Mouse (Mus musculus): ENCODE results near the gene Sec61a2. TPM values are rescaled to one million over a fixed set of nuclear protein-coding genes. Genes with fewer than 3 reads are reported as not detected.

Sec61a2 gene
- total RNA-seq, 2 experiments from 2014 or later: 98.1 to 104 TPM

- TF ChIP-seq CTCF (IDR thresholded peaks at IDR 0.05): no peak
Measured at GRCm38 (mm10) chr2:5930291-5931054, 35.2 kb upstream of the Sec61a2 start.

GRCm38 (mm10) chr2:5929793-5930192 lies 34.6 kb upstream of the Sec61a2 start:
- intact Hi-C loops (cut with DNase I): no loop called here
- H3K27ac ChIP-seq: no peak overlapping the region
- TF ChIP-seq CTCF (IDR thresholded peaks at IDR 0.05): no peak
- no peak overlapping the region for H3K4me3 ChIP-seq
- no peak for DNase-seq (ENCODE audit: extremely low spot score in 1 of 2, low spot score in 2 of 2)

More at GRCm38 (mm10) chr2:5930291-5931054, 35.2 kb upstream of the Sec61a2 start:
- H3K4me3 ChIP-seq: no peak overlapping the region
- DNase-seq (ENCODE audit: extremely low spot score in 1 of 2, low spot score in 2 of 2): no peak
- no peak overlapping the region for H3K27ac ChIP-seq
- intact Hi-C loops (cut with DNase I): no loop called here

- DNase-seq (ENCODE audit: extremely low spot score in 1 of 2, low spot score in 2 of 2): no peak
- H3K27ac ChIP-seq: no peak overlapping the region
- no peak for TF ChIP-seq CTCF (IDR thresholded peaks at IDR 0.05)
- intact Hi-C loops (cut with DNase I): no loop called here
- no peak overlapping the region for H3K4me3 ChIP-seq
Measured at GRCm38 (mm10) chr2:5927481-5927880, 32.2 kb upstream of the Sec61a2 start.

- no peak for TF ChIP-seq CTCF (IDR thresholded peaks at IDR 0.05)
- intact Hi-C loops (cut with DNase I): no loop called here
- DNase-seq (ENCODE audit: extremely low spot score in 1 of 2, low spot score in 2 of 2): no peak
- H3K27ac ChIP-seq: no peak overlapping the region
- H3K4me3 ChIP-seq: no peak overlapping the region
Measured at GRCm38 (mm10) chr2:5923786-5924185, 28.6 kb upstream of the Sec61a2 start.

GRCm38 (mm10) chr2:5922823-5923222 lies 27.6 kb upstream of the Sec61a2 start:
- intact Hi-C loops (cut with DNase I): no loop called here
- TF ChIP-seq CTCF (IDR thresholded peaks at IDR 0.05): no peak
- Histone ChIP-seq H3K27ac (no peak overlapping the region), H3K4me3 (no peak overlapping the region)
- no peak for DNase-seq (ENCODE audit: extremely low spot score in 1 of 2, low spot score in 2 of 2)

GRCm38 (mm10) chr2:5911282-5911965 lies 16.2 kb upstream of the Sec61a2 start:
- TF ChIP-seq CTCF (IDR thresholded peaks at IDR 0.05): no peak
- intact Hi-C loops (cut with DNase I): no loop called here
- no peak overlapping the region for H3K27ac ChIP-seq
- H3K4me3 ChIP-seq: no peak overlapping the region
- DNase-seq (ENCODE audit: extremely low spot score in 1 of 2, low spot score in 2 of 2): no peak

GRCm38 (mm10) chr2:5906625-5907024 lies 11.4 kb upstream of the Sec61a2 start:
- DNase-seq (ENCODE audit: extremely low spot score in 1 of 2, low spot score in 2 of 2): no peak
- intact Hi-C loops (cut with DNase I): no loop called here
- peak; percentile 57 for TF ChIP-seq CTCF (IDR thresholded peaks at IDR 0.05)
- Histone ChIP-seq H3K4me3 (no peak overlapping the region), H3K27ac (no peak overlapping the region)

- TF ChIP-seq CTCF (IDR thresholded peaks at IDR 0.05): no peak
- intact Hi-C loops (cut with DNase I): no loop called here
- H3K27ac ChIP-seq: no peak overlapping the region
- no peak for DNase-seq (ENCODE audit: extremely low spot score in 1 of 2, low spot score in 2 of 2)
- no peak overlapping the region for H3K4me3 ChIP-seq
Measured at GRCm38 (mm10) chr2:5906092-5906491, 10.9 kb upstream of the Sec61a2 start.

- intact Hi-C loops (cut with DNase I): no loop called here
- Histone ChIP-seq H3K4me3 (no peak overlapping the region), H3K27ac (no peak overlapping the region)
- DNase-seq (ENCODE audit: extremely low spot score in 1 of 2, low spot score in 2 of 2): no peak
- TF ChIP-seq CTCF (IDR thresholded peaks at IDR 0.05): peak; percentile 50
Measured at GRCm38 (mm10) chr2:5900145-5900544, 4.9 kb upstream of the Sec61a2 start.

- peak overlapping the region; percentile 75 for H3K4me3 ChIP-seq
- TF ChIP-seq CTCF (IDR thresholded peaks at IDR 0.05): no peak
- intact Hi-C loops (cut with DNase I): loop anchor here (2.0 kb wide), 1 partner anchor 57 kb away; the partner anchor contains the start of gene Upf2
- no peak for DNase-seq (ENCODE audit: extremely low spot score in 1 of 2, low spot score in 2 of 2)
- H3K27ac ChIP-seq: peak overlapping the region; percentile 96
Measured at GRCm38 (mm10) chr2:5894296-5894695, 936 bp downstream of the Sec61a2 start.

- intact Hi-C loops (cut with DNase I): no loop called here
- TF ChIP-seq CTCF (IDR thresholded peaks at IDR 0.05): no peak
- no peak for DNase-seq (ENCODE audit: extremely low spot score in 1 of 2, low spot score in 2 of 2)
- Histone ChIP-seq H3K27ac (no peak overlapping the region), H3K4me3 (no peak overlapping the region)
Measured at GRCm38 (mm10) chr2:5889412-5889811, 5.8 kb downstream of the Sec61a2 start.

- no peak overlapping the region for H3K4me3 ChIP-seq
- H3K27ac ChIP-seq: no peak overlapping the region
- no peak for DNase-seq (ENCODE audit: extremely low spot score in 1 of 2, low spot score in 2 of 2)
- intact Hi-C loops (cut with DNase I): no loop called here
- no peak for TF ChIP-seq CTCF (IDR thresholded peaks at IDR 0.05)
Measured at GRCm38 (mm10) chr2:5888865-5889264, 6.4 kb downstream of the Sec61a2 start.
